Mouse (Mus musculus) bone marrow macrophage, adult 2 months (primary cell): ENCODE measurements around the gene Wfdc8.
"Not testable (repeated sequence)": the region's sequence is repeated elsewhere in the genome, so short reads cannot be mapped to it uniquely, and the experiment has no call there.

Experiments used
- CTCF ChIP-seq: IDR thresholded peaks from 2 replicates; pipeline ENCODE4 v1.5.1; 2012; ENCODE audit warnings: low read depth, mild to moderate bottlenecking, low read length, moderate library complexity
- POLR2A ChIP-seq: IDR thresholded peaks from 2 replicates; pipeline ENCODE4 v1.6.1; 2012; ENCODE audit warnings: mild to moderate bottlenecking, low read depth, low read length, borderline replicate concordance

- TF ChIP-seq POLR2A, CTCF: not testable (repeated sequence)
Measured at GRCm38 (mm10) chr2:164573359-164573758, 40.1 kb downstream of the Wfdc8 start, which contains the start of gene Spint3.
